Mouse (Mus musculus) olfactory bulb, adult 2 months (tissue): ENCODE measurements around the gene Fgfr2.

ENCODE experiments used
- CTCF ChIP-seq: fragments of 200-500 bp; IDR thresholded peaks from 2 replicates; pipeline ENCODE4 v1.5.1; 2012; ENCODE audit warnings: low read depth, mild to moderate bottlenecking, low read length, moderate library complexity; ENCODE audit not compliant: insufficient read depth
- POLR2A ChIP-seq: fragments of 200-500 bp; IDR thresholded peaks from 2 replicates; pipeline ENCODE4 v1.6.1; 2012; ENCODE audit warnings: mild to moderate bottlenecking, low read depth, low read length, moderate library complexity; ENCODE audit not compliant: insufficient read depth

DNA sequence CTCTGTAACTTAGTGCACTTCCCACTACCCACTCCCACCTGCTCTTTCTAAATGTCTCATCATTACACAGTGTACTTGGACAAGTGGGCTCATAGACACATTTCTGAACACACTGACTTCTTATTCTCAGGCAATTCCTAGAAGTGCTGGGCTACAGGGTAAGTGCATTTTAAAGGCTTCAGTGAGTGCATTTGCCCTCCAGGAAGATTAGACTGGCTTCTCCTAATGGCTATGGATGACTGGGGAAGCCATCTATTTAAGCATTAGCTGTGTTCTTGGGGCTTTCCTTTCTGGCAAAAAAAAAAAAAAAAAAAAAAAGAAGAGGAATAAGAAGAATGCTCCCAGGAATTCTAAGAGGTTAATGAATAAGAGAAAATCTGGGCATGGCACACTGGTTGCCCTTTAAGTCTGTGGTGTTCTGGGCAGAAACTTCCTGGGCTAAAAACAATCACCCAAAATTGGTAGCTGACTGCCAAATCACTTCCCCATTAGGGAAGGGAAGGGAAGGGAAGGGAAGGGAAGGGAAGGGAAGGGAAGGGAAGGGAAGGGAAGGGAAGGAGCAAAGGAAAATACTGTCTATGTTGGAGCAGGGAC lies 729.5 kb downstream of the Fgfr2 start:
- TF ChIP-seq CTCF (no peak), POLR2A (no peak)
